Mouse (Mus musculus) lung, postnatal 0 days (tissue): ENCODE measurements around the gene Daxx.

Experiments used
- CTCF ChIP-seq: IDR thresholded peaks from 2 replicates; pipeline ENCODE4 v1.5.1; 2016; ENCODE audit warnings: antibody characterized with exemption, mild to moderate bottlenecking
- EP300 ChIP-seq: IDR thresholded peaks from 2 replicates; pipeline ENCODE4 v1.6.1; 2016; ENCODE audit warnings: antibody characterized with exemption, mild to moderate bottlenecking, control low read depth

GRCm38 (mm10) chr17:33947430-33948089 is 38.3 kb downstream of the Daxx start:
- TF ChIP-seq CTCF (no peak), EP300 (no peak)
